ENCODE assay signal across 14 mouse cellular contexts in genomic region chr3:103840946-103841345, GRCm38 (mm10). TPM values are rescaled to one million over a fixed set of nuclear protein-coding genes. Genes with fewer than 3 reads are reported as not detected.
"Had no signal": no experiment of that assay in that cellular context is flagged by ENCODE, and none has a peak within 500 bp of the region (broad histone marks: within the 10 kb centered on the region; RNA-seq: fewer than 3 reads in every experiment).

No protein-coding gene starts in this region.

RNA-seq across cellular contexts. Expression of gene Bcl2l15, which starts 8.5 kb away (rescaled TPM):
- total RNA-seq: gastrocnemius, adult 8-10 months; heart, adult 2 months; heart, postnatal 14 days; heart, postnatal 36 days; hindbrain, postnatal 0 days; left cerebral cortex, postnatal 10 days; liver, adult 2 months had no signal
- polyA plus RNA-seq: heart, adult 2 months; heart, embryonic 13.5 days; limb, embryonic 11.5 days; liver, adult 2 months had no signal

RNA-seq across cellular contexts. Expression of gene Ptpn22, which starts 18.6 kb away (rescaled TPM):
- polyA plus RNA-seq: hindbrain, embryonic 11.5 days had no signal

RNA-seq across cellular contexts. Expression of gene Gm43064, which starts 31.6 kb away (rescaled TPM):
- total RNA-seq: heart, postnatal 36 days; hematopoietic stem cell, adult 5-6 weeks; left cerebral cortex, postnatal 10 days; left cerebral cortex, postnatal 4 days had no signal
- polyA plus RNA-seq: heart, adult 2 months; heart, embryonic 15.5 days; large intestine, adult 2 months had no signal
